In genomic region chr11:120349986-120350702, GRCm38 (mm10) we compare ENCODE assay signal across 8 mouse cellular contexts. TPM values are rescaled to one million over a fixed set of nuclear protein-coding genes. Genes with fewer than 3 reads are reported as not detected.
DNase-seq lines count a peak whose midpoint lies in the region; ATAC-seq and TF ChIP-seq lines count a peak whose summit lies in the region.

No protein-coding gene starts in this region.

- peak; percentile 49 for ATAC-seq in cerebellum, adult (ENCODE audit: insufficient number of reproducible peaks, low FRiP score, low TSS enrichment)
- ATAC-seq in forebrain, embryonic 15.5 days (replicated peaks), result peak; percentile 63
- peak; percentile 82 for ATAC-seq in lung, embryonic 16.5 days (ENCODE audit: low read depth)

- 0 out of 2 replicates have a peak, but pooled peaks have one; percentile 20 for TF ChIP-seq EP300 in ES-Bruce4 (IDR thresholded peaks at IDR 0.05; ENCODE audit: insufficient read depth, low read depth, low read length)

- no peak for TF ChIP-seq POLR2A in ES-Bruce4 (IDR thresholded peaks at IDR 0.05; ENCODE audit: insufficient read depth, low read length)

- peak overlapping the region; percentile 85 for H3K27ac ChIP-seq in ES-Bruce4 (ENCODE audit: insufficient read depth, low read length)
- H3K27ac ChIP-seq in forebrain, embryonic 15.5 days (replicated peaks), result peak overlapping the region; percentile 98
- peak overlapping the region; percentile 99 for H3K27ac ChIP-seq in lung, embryonic 16.5 days (ENCODE audit: low read length)

- DNase-seq in heart, postnatal 36 days, result peak; percentile 94 to 95
- DNase-seq in layer of hippocampus, adult 8-10 months (ENCODE audit: low spot score in 2 of 2), result peak; percentile 69 to 74
- DNase-seq in ovary, adult 18-20 months (ENCODE audit: low spot score), result peak; percentile 93
- peak; percentile 70 for DNase-seq in thymus, postnatal 14 days

- peak overlapping the region; percentile 96 for H3K4me2 ChIP-seq in forebrain, embryonic 15.5 days (replicated peaks)
- peak overlapping the region; percentile 92 for H3K4me2 ChIP-seq in lung, embryonic 16.5 days (ENCODE audit: low read depth, low read length)

- intact Hi-C loops in heart, postnatal 36 days (cut with DNase I), result loop anchor here (2.0 kb wide), 1 partner anchor 117 kb away; the partner anchor contains the start of gene Bahcc1

- peak overlapping the region; percentile 99 for H3K9ac ChIP-seq in ES-Bruce4 (ENCODE audit: low read depth, poor library complexity, severe bottlenecking)
- H3K9ac ChIP-seq in forebrain, embryonic 15.5 days (replicated peaks), result peak overlapping the region; percentile 100
- peak overlapping the region; percentile 97 for H3K9ac ChIP-seq in lung, embryonic 16.5 days (ENCODE audit: low read length)

- peak overlapping the region; percentile 74 for H3K4me3 ChIP-seq in ES-Bruce4 (ENCODE audit: low read depth, low read length)
- peak overlapping the region; percentile 100 for H3K4me3 ChIP-seq in forebrain, embryonic 15.5 days
- H3K4me3 ChIP-seq in lung, embryonic 16.5 days (ENCODE audit: low read length), result peak overlapping the region; percentile 100

- no peaks in the 10 kb centered on the region for H3K27me3 ChIP-seq in ES-Bruce4 (ENCODE audit: control insufficient read depth, insufficient read depth, low read length, poor library complexity, severe bottlenecking)
- H3K27me3 ChIP-seq in forebrain, embryonic 15.5 days, result no peaks in the 10 kb centered on the region
- no peaks in the 10 kb centered on the region for H3K27me3 ChIP-seq in lung, embryonic 16.5 days (ENCODE audit: control insufficient read depth, insufficient read depth, low read depth, low read length)

- TF ChIP-seq CTCF in ES-Bruce4 (IDR thresholded peaks at IDR 0.05; ENCODE audit: low read depth, low read length), result no peak

- no peaks in the 10 kb centered on the region for H3K9me3 ChIP-seq in ES-Bruce4 (replicated peaks; ENCODE audit: control insufficient read depth, insufficient read depth, low read length, poor library complexity, severe bottlenecking)
- H3K9me3 ChIP-seq in forebrain, embryonic 15.5 days, result no peaks in the 10 kb centered on the region
- no peaks in the 10 kb centered on the region for H3K9me3 ChIP-seq in lung, embryonic 16.5 days (ENCODE audit: control insufficient read depth, low read length)

- H3K4me1 ChIP-seq in ES-Bruce4 (ENCODE audit: control insufficient read depth, insufficient read depth, low read length), result peaks cover 2% of the 10 kb centered on the region
- peaks cover 43% of the 10 kb centered on the region for H3K4me1 ChIP-seq in forebrain, embryonic 15.5 days
- peaks cover 37% of the 10 kb centered on the region for H3K4me1 ChIP-seq in lung, embryonic 16.5 days (replicated peaks; ENCODE audit: control insufficient read depth, insufficient read depth, low read length)

- peaks cover 14% of the 10 kb centered on the region for H3K36me3 ChIP-seq in ES-Bruce4 (ENCODE audit: control insufficient read depth, insufficient read depth, low read length, poor library complexity, severe bottlenecking)
- H3K36me3 ChIP-seq in forebrain, embryonic 15.5 days, result peaks cover 8% of the 10 kb centered on the region
- peaks cover 11% of the 10 kb centered on the region for H3K36me3 ChIP-seq in lung, embryonic 16.5 days (ENCODE audit: control insufficient read depth, insufficient read depth, low read length)

- under 1% methylated on average over 65 of the region's 68 CpGs for WGBS in forebrain, embryonic 15.5 days
- WGBS in lung, embryonic 16.5 days, result under 1% methylated on average over 61 of the region's 68 CpGs

RNA-seq across cellular contexts. Expression of gene Actg1, which starts 1.8 kb away (rescaled TPM):
- 2,484 and 2,505 TPM in 2 replicates for polyA plus RNA-seq in ES-Bruce4 (2011; ENCODE audit: insufficient read depth, insufficient read length, low read depth, missing spikeins)
- polyA plus RNA-seq in forebrain, embryonic 15.5 days (2015; fragmentation: Nextera tagmentation; extraction: Ambion mirVana), result 3,835 and 3,917 TPM in 2 replicates
- total RNA-seq in heart, postnatal 36 days (2021), result 100 to 1,000 TPM; 218 to 338 TPM
- total RNA-seq in layer of hippocampus, adult 8-10 months (2022), result 1,000 to 10,000 TPM; 1,218 to 1,398 (median 1,309) TPM
- 2,589 and 2,717 TPM in 2 replicates for polyA plus RNA-seq in lung, embryonic 16.5 days (2015; fragmentation: Nextera tagmentation; extraction: Ambion mirVana)

RNA-seq across cellular contexts. Expression of gene Fscn2, which starts 11.2 kb away (rescaled TPM):
- not detected in 2 replicates for polyA plus RNA-seq in ES-Bruce4 (2011; ENCODE audit: insufficient read depth, insufficient read length, low read depth, missing spikeins)
- 0.97 and 1.3 TPM in 2 replicates for polyA plus RNA-seq in forebrain, embryonic 15.5 days (2015; fragmentation: Nextera tagmentation; extraction: Ambion mirVana)
- total RNA-seq in heart, postnatal 36 days (2021), result not detected
- total RNA-seq in layer of hippocampus, adult 8-10 months (2022), result under 1 TPM in 3 of 4 experiments, not detected in 1; 0.49 to 0.79 (median 0.73) TPM
- 0.64 and 0.83 TPM in 2 replicates for polyA plus RNA-seq in lung, embryonic 16.5 days (2015; fragmentation: Nextera tagmentation; extraction: Ambion mirVana)

RNA-seq across cellular contexts. Expression of gene Faap100, which starts 28.4 kb away (rescaled TPM):
- polyA plus RNA-seq in ES-Bruce4 (2011; ENCODE audit: insufficient read depth, insufficient read length, low read depth, missing spikeins), result 13.2 and 15.2 TPM in 2 replicates
- polyA plus RNA-seq in forebrain, embryonic 15.5 days (2015; fragmentation: Nextera tagmentation; extraction: Ambion mirVana), result 72.1 and 74.1 TPM in 2 replicates
- total RNA-seq in heart, postnatal 36 days (2021), result 10 to 100 TPM; 13.8 to 15.4 TPM
- total RNA-seq in layer of hippocampus, adult 8-10 months (2022), result 10 to 100 TPM; 16.8 to 19.8 (median 18.7) TPM
- polyA plus RNA-seq in lung, embryonic 16.5 days (2015; fragmentation: Nextera tagmentation; extraction: Ambion mirVana), result 36.7 and 41.4 TPM in 2 replicates

Comparison
In these comparisons a context has a peak if more than half of its experiments do, and no peak if none do; other contexts are left out.
1. Peak in every context shown above with its lines: DNase-seq, ATAC-seq, H3K4me3 ChIP-seq and H3K27ac ChIP-seq.